Mouse (Mus musculus) testis, postnatal 10 days (tissue): Measurements from ENCODE around the gene Tmod2.
A peak's percentile ranks its signal among the peaks of the same experiment; 100 is the strongest.

Experiments used
- DNase-seq: peaks from one replicate; pipeline ENCODE4 v3.0.0; 2021; ENCODE audit warnings: low spot score

Gene Tmod2

DNA sequence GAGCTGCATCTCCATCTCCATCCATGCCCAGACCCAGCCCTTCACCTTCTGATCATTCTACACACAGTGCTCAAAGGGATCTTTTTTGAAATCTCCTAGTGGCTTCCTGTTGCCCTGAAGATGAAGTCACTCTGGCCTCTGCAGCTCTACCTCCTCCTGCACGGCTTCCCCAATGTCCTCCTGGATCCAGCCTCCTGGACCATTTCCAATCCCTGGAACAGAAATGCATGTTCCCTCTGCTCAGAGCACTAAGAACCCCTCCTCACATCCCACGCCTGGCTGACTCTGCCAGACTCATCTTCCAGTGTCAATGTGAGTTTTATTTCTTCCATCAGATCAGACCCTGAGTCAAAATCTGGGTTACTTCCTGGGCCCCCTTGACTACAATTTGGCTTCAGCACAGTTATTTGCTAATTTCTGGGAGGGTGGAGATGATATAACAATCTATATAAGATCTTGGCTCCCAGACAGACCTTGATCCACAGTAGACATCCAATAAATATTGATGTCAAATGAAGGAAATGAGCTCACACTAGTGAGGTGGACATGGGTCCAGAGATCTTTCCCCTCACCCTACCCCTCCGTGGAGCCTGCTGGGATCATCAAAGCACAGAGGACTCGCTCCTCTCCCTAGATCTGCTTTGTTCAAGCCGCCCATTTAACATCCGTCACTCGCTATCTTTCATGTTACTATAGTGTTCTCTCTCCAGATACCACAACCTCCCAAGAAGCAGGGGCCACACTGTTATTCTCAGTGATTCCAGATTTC lies 10.8 kb downstream of the Tmod2 start:
- DNase-seq = no peak

DNA sequence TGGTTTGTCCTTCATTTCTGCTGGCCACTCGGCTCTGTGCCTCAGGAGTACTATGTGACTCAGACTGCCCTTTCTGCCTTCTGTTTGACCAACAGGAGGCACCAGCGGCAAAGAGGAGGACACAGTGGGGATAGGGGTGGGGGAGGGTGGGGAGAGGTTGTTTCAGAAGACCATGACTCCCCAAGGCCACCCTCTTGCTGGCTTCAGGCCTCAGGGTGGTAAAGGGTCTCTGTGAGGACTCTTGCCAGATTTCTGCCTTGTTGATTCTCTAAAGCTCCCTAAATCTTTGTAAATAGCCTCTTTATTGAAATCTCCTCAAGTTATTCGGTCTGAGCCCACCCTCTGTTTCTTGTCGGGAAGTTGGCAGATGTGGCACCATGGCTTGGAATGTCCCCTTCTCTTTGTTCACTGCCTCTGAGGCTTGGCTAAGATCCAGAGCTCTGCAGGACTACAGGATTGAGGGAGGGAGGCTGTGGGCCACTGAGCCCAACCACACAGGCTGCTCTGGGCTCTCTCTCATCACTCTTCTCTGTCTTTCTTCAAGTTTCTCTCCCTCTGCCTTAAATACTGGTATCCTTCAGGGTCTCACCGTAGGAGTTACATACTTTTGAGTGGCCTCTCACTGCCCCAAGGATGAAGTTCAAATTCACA lies 11.8 kb downstream of the Tmod2 start:
- DNase-seq = no peak

DNA sequence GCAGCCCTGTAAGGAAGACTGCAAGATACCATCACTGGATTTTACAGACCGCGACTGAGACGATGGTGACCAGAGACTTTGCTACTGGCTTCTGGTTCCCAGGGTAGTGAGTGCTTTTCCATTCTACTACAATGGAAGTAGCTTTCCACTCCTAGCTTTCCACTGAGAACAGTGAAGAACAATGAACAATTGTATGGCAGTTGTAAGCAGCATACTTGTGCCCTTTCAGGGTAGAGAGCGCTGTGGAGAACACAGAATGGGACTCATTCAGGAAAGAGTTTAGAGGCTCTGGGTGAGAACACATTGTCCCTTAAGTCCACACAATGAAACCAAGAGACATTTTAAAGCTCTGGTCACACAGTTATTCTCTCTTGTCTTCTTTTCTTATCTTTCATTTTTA lies 13.5 kb downstream of the Tmod2 start:
- DNase-seq = no peak

DNA sequence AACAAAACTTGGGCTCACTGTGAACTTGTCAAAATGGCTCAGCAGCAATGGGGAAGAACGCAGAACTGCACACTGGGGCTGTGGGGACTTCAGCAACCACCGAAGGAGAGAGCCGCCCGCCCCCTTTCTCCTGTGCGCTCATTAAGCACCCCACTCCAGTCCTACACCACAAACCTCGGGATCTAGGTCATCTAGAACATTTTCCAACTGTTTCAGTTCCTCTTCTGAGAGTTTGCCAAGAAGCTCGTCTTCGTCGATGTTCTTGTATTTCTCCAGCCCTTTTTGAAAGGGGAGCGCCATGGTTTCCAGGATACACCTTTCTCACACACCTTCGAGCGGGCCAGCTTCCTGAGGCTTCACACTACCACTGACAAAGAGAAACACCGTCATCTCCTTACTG lies 14.1 kb downstream of the Tmod2 start:
- no peak for DNase-seq

DNA sequence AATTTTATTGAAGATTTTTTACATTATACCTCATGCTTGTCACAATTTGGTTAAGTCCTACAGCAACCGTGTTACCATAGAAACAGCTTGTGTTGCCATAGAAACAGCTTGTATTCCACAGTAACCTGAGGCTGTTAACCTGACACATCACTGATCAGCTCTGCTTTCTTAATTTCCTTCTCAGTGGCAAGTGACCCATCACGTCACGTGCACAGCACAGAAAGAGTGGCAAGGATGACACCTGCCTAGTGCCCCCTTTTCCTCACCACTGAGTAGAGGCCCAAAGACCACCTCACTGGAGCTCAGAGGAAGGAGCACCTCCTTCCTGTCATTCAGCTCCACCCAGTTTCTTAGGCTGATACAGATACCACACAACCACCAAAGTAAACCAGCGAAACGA lies 17.6 kb downstream of the Tmod2 start:
- no peak for DNase-seq

DNA sequence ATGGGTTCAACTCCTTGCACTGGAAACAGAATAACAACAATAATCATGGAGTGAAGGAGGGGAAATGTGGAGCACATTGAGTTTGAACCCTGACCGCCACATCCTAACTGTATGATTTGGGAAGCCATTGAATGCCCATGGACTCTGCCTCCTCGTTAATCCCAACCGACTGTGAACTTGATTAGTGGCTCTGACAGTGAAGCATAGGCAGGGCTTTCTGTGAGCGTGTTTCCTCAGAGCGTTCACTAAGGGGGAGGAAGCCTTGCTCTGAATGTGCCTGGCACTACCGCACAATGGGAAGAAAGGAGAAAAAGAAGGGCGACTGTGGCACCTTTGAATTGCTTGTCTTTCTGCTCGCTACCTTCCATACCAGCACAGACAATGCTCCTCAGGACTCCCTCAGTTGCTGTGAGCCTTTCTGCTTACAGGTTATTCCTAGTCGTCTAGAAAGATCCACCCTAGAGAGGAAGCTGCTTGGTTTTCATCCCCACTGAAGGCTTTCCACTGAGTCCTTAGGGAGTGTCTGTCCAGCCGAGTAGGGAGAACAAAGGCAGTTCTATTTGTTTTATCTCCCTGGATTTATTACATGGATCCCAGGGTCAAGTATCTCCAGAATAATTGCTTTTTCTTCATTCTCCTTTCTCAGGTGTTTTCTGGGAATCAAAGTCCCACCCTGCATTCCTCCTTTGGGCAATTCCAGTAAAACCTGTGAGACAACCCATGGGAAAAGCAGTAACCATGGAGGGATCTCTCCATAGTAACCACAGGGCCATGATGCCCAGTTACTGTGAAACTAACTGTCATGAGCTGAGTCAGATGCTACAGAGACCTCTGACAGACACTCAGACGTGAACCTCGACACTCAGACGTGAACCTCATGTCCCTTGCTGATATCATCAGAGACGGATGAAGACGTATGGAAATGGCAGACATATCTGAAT lies 21.0 kb downstream of the Tmod2 start:
- DNase-seq = no peak

DNA sequence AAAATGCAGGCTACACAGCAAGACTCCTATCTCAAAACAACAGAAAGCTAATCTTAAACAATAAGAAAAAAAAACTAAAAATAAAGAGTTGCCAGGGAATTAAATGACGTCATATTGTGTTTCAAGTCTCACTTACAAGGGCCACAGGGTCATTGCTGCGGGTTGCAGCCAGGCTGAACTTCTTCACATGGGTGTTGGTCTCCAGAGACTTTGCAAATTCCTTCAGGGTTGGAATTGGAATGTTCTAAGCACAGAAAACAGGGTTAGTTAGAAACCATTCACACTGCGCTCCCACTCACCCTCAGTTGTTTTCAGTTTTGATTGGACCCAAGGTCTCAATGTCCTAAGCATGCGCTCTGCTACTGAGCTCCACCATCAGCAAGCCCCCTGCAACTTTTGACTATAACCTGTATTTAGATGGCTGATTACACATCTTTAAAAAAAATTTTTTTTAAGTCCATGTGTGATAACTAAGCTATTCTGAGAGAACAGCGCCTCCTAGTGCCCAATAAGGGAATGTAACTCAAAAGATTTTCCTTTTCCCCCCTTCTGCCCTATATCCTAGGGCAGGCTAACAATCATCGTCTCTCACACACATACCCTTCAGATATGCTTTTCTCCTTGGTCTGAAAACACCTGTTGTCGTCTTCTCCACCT lies 29.3 kb downstream of the Tmod2 start:
- DNase-seq = no peak

DNA sequence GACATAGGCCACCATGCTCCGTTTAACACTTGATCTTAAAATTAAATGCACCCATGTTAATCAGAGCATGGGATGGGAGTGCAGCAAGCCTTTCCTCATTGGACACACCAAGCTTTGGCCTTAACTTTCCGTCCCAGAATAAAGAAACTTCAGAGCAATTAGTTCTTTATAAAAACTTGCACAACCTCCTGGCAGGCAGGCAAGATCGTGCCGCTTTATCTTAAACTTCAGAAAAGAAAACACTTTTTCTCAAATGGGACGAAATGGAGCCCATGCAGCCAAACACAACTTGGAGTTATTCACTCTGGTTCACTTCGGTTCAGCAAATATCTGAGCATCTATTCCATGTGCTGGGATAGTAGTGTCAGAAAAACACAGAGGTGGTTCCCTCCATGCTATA lies 31.8 kb downstream of the Tmod2 start:
- no peak for DNase-seq

DNA sequence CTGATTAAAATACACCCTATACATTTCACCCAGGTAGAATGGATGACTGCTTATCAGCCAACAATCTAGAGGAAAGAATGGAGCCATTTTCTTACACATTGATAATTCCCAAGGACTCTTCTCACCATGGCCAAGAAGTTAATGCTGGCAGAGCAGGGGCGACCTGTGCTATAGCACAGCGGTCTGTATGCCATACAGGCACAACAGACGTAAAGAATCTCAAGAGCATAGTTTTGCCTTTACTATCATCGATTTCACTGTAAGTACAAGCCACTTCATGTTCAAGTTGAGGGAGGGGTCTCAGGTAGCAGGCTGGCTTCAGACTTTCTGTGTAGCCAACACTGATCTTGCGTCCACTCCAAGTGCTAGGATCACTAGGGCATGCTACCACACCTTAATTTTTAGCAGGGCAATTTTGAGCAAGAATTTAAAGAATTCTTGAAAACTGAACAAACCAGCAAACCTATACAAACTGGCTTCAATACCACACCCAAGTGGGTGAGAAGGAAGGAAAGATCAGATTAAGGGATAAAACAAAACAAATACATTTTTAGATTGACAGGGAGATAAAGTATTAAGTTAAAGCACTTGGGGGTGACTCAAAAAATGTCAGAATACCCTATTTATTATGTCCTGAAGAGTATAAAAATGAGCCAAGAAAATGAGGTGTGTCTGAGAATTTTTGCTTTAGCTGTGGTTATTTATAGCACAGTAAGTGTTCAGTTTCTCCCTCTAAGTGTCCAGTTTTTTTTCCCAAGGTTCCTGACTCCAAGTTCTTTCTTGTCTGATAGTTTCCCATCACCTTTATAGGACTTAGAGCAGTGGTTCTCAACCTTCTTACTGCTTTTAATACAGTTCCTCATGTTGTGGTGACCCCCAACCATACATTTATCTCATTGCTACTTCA lies 39.8 kb downstream of the Tmod2 start:
- DNase-seq = no peak

DNA sequence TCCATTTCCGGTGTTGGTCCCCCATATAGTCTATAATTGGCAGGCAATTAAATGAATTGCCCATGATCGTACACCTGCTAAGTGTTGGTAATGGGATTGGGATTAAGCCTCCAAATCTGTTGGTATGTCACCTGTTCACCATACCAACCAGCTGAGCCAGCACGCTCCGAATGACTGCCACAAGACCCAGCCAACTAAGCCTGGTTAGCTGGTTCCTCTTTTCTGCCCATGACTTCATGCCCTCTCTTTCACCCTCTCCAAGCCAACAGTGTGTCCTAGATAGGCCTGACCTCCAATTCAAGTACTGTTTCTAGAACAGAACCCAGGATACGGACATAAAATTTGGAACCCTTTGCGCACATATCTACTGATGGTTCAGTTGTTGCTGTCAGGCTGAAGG lies 42.7 kb downstream of the Tmod2 start:
- DNase-seq = no peak

DNA sequence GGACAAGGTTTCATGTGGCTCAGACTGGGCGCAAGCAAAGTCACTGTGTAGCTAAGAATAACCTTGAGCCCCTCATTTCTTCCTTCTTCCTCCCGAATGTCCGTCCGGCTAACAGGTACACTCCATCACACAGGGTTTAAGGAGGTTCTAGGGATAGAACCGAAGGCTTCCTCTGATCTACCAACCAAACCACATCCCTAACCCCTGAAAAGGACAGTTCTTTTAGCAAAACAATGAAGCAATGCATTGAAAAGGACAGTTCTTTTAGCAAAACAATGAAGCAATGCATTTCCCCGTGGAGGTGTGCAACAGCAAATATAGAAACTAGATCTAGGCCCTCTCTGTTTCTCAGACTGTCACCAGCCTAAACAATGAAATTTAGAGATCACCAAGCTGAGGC lies 46.2 kb downstream of the Tmod2 start:
- no peak for DNase-seq

DNA sequence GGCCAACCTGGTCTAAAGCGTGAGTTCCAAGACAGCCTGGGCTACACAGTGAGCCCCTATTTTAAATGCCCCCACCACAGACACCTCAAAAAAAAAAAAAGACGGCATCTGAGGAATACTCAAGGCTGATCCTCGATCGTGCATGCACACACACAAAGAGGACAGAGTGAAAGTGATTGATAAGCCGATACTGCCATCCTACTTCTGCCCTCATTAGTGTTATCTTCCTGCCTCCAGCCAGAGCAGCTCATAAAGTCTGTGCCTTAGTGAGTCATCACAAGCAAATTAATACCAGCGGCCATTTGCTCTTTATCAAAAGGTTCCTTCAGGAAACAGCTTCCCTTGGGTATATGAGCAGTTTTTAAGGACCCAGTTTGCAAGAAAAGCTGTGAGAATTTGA lies 47.5 kb downstream of the Tmod2 start:
- no peak for DNase-seq

DNA sequence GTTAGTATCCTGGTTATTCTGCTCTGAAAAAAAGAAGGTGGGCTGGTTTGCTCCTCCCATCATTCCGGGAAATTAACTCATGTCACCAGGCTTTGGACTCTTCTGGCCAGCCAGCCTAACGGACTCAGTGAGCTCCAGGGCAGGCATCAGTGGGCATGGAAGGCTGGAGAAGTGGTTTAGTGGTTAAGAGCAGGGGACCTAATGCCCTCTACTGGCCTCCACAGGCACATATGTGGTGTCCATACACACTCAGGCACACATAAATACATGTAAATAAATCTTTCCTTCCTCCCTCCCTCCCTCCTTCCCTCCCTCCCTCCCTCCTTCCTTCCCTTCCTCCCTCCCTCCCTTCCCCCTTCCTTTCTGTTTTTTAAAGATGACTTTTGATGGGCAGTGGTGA lies 47.9 kb downstream of the Tmod2 start:
- no peak for DNase-seq

DNA sequence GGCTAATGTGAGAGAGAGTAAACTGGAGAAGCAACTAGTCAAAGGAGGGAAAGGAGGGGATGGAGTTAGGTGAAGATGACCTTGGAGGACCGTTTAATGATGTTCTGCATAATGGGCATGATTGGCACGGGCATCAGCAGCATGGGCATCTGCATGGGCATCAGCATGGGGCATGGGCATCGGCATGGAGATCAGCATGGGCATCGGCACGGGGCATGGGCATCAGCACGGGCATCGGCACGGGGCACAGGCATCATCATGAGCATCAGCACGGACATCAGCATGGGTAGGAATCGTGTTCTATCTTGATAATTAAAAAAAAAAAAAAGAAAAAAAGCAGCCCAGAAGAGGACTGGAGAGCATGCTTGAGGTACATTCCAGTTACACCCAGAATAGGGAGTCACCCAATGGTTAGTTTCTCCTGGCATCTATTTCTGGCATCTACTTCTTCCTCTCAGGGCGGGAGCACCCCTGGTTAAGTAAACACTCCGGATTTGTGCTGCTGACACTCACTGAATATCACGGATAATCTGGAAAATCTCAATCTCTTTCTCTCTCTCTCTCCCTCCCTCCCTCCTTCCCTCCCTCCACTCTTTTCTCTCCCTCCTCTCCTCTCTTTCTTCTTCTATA lies 50.0 kb downstream of the Tmod2 start:
- DNase-seq = no peak

DNA sequence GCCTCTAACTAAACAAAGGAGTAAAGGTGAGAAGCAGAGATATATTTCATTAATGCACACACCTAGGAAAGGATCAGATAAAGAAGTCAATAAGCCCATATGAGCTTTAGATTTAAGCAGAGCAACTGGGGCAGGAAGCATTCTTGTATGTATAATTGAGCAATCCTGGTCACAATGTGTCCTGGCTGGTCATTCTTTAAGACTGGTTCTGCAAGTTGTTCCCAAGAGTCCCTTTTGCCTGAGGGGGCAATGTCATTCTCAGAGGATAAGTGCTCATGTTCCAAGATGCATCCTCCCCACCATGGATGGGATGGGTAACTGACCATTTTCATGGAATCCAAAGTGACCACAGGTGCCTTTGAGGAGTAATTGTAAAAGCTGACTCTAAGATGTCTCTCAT lies 50.8 kb downstream of the Tmod2 start:
- no peak for DNase-seq

DNA sequence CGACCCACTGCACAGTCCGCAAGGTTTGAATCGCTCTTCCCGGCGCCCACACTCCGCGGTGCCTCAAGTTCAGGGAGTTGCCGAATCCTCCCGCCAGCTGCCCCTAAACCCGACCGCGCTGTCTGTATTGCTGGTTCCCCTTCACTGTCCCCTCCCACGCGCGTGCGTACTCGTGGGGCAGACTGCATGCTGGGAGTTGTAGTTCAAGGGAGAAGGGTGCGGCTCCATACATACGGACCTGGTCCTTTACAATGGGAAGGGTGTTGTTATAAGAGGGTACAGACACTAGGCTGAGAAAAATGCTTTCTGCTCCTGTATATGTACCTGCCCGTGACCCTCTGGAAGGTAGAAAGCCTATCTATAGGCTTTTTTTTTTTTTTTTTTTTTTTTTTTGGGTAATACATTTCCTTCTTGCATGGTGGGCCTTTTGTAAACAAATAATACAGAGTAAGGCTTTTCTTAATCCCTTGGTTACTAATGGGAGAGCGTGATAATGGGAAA lies 51.6 kb downstream of the Tmod2 start, which contains the start of gene Tmod3:
Gene Tmod3, minus strand, starts transcription at position 146 of the 501 bp plus-strand sequence.
- peak; percentile 97 for DNase-seq

DNA sequence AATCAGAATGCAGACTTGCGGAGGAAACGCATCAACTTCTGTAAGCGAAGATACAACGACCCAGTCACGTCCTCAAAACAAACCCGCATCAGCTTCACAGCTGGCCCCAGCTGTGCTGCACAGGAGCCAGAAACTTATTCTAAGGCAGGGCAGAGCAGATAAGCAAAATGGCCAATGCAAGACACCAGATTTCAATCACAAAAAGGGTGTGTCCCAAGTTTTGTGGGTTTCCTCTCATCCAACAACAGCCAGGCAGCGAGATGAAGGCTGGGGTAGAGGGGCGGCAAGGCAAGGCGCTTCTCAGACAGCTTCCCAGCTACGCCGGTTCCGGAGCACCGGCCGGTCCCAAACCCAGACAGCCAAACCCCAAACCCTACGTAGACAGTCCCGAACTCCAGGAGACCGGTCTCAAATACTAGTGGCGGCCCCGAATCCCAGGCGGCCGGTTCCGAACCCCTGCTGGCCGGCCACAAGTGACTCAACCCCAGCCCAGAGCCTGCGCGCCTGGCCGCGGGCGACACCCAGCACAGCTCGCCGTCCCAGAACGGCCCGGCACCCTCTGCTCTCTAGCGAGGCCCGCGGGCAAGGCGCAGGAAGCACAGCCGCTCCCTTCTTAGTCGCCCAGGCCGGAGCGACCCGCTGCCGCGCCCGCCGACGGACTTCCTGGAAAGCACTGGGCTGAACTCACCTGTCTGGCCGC lies 52.2 kb downstream of the Tmod2 start:
- DNase-seq = no peak

DNA sequence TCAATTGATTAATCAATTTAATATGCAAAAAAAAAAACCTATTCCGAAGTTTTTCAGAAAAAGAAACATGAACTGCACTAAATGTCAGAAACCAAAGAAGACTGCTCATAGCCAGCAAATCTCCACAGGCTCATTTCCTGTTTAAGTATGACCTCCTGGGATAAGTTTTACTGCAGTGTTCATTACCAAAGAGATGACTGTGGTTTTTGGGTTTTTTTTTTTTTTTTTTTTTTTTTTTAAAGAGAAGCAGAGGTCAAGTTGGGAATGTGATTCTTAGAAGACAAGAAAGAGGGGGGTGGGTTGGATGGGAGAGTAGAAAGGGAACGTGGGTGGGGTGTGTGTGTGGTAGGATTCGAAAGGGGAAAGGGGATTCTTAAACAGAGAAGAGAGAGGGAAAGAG lies 52.8 kb downstream of the Tmod2 start:
- no peak for DNase-seq

DNA sequence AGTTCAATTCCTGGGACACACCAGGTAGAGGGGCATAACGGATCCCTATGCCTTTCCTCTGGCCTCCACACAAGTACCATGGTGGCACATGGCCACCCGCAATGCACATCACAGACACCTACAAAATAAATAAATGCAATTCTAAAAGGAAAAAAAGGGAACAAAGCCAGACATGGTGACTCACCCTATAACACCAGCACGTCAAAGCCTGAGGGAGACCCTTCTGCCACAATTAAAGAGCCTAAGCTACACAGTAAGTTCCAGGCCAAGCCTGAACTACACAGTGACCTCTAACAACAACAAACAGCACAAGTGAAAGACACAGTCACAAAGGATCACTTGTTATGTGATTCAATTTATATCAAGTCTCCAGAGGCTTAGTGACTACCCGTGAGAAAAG lies 57.4 kb downstream of the Tmod2 start:
- DNase-seq = no peak

DNA sequence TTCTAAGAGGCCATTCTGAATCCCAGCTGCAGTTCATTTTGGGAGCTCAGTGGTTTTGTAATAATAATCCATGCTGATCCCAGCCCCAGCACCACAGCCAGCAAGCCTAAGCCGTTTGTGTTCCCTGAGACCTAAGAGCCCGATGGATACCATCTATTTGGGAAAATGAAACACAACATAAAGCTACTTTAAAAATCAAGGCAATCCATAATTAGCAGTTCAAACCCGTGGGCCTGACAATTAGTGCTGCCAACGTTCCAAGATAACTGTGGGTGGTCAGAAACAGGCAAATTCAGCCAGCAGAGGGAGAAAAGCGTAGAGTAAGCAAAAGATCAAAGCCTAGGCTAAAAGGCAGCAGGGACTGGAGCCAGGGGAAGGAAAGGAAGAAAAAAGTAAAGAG lies 59.8 kb downstream of the Tmod2 start:
- no peak for DNase-seq
